Mouse (Mus musculus): ENCODE measurements around the gene Pknox1. TPM values are rescaled to one million over a fixed set of nuclear protein-coding genes. Genes with fewer than 3 reads are reported as not detected.

Pknox1 gene
- polyA plus RNA-seq, 1 experiment from 2014 or later, result 37.6 TPM

- Histone ChIP-seq H3K36me3 (peaks cover 61% of the 10 kb centered on the region), H3K9me3 (replicated peaks) (no peaks in the 10 kb centered on the region), H3K27me3 (ENCODE audit: low read depth, poor library complexity, severe bottlenecking) (no peaks in the 10 kb centered on the region), H3K4me1 (no peaks in the 10 kb centered on the region), H3K27ac (no peak overlapping the region), H3K4me3 (no peak overlapping the region)
- WGBS, result 95% methylated on average over 5 of the region's 5 CpGs
- DNase-seq (ENCODE audit: low spot score), result no peak
Measured at GRCm38 (mm10) chr17:31646199-31647002, 81.9 kb downstream of the Pknox1 start.

GRCm38 (mm10) chr17:31652152-31652551, 87.6 kb downstream of the Pknox1 start:
- WGBS, result 95% methylated on average over 14 of the region's 14 CpGs
- H3K27me3 ChIP-seq (ENCODE audit: low read depth, poor library complexity, severe bottlenecking), result no peaks in the 10 kb centered on the region
- H3K27ac ChIP-seq, result no peak overlapping the region
- DNase-seq (ENCODE audit: low spot score), result no peak
- peaks cover 3% of the 10 kb centered on the region for H3K4me1 ChIP-seq
- no peak overlapping the region for H3K4me3 ChIP-seq
- no peaks in the 10 kb centered on the region for H3K9me3 ChIP-seq (replicated peaks)
- H3K36me3 ChIP-seq, result peaks cover 98% of the 10 kb centered on the region

GRCm38 (mm10) chr17:31653277-31653676, 88.7 kb downstream of the Pknox1 start:
- Histone ChIP-seq H3K27ac (no peak overlapping the region), H3K36me3 (peaks cover 90% of the 10 kb centered on the region), H3K4me1 (peaks cover 8% of the 10 kb centered on the region), H3K4me3 (no peak overlapping the region), H3K27me3 (ENCODE audit: low read depth, poor library complexity, severe bottlenecking) (no peaks in the 10 kb centered on the region), H3K9me3 (replicated peaks) (no peaks in the 10 kb centered on the region)
- no peak for DNase-seq (ENCODE audit: low spot score)
- WGBS, result 90% methylated on average over 6 of the region's 6 CpGs

GRCm38 (mm10) chr17:31655366-31655765, 90.8 kb downstream of the Pknox1 start:
- H3K9me3 ChIP-seq (replicated peaks), result no peaks in the 10 kb centered on the region
- WGBS, result 85% methylated on average over 4 of the region's 4 CpGs
- H3K27ac ChIP-seq, result no peak overlapping the region
- H3K4me1 ChIP-seq, result peaks cover 16% of the 10 kb centered on the region
- no peaks in the 10 kb centered on the region for H3K27me3 ChIP-seq (ENCODE audit: low read depth, poor library complexity, severe bottlenecking)
- peaks cover 69% of the 10 kb centered on the region for H3K36me3 ChIP-seq
- H3K4me3 ChIP-seq, result no peak overlapping the region
- DNase-seq (ENCODE audit: low spot score), result no peak

GRCm38 (mm10) chr17:31656682-31657081, 92.1 kb downstream of the Pknox1 start:
- WGBS, result 89% methylated on average over 5 of the region's 5 CpGs
- no peak overlapping the region for H3K4me3 ChIP-seq
- peaks cover 56% of the 10 kb centered on the region for H3K36me3 ChIP-seq
- H3K27ac ChIP-seq, result no peak overlapping the region
- DNase-seq (ENCODE audit: low spot score), result no peak
- H3K4me1 ChIP-seq, result peaks cover 16% of the 10 kb centered on the region
- H3K27me3 ChIP-seq (ENCODE audit: low read depth, poor library complexity, severe bottlenecking), result no peaks in the 10 kb centered on the region
- no peaks in the 10 kb centered on the region for H3K9me3 ChIP-seq (replicated peaks)

Small RNAs within 50 kb of the gene (microRNA-seq; reads per million reads assigned to microRNA genes)
- gene Gm24970, result not detected

Other genes starting within 250 kb of the Pknox1 start
- 20.4 and 27.2 TPM in 2 replicates for gene Pde9a, start 178.5 kb upstream of the Pknox1 start, polyA plus RNA-seq (2016; fragmentation: Nextera tagmentation; extraction: Ambion mirVana)
- gene Wdr4, start 44.8 kb upstream of the Pknox1 start, polyA plus RNA-seq (2016; fragmentation: Nextera tagmentation; extraction: Ambion mirVana), result 69.5 and 73.2 TPM in 2 replicates
- 201 and 213 TPM in 2 replicates for gene Ndufv3, start 44.6 kb upstream of the Pknox1 start, polyA plus RNA-seq (2016; fragmentation: Nextera tagmentation; extraction: Ambion mirVana)
- gene Cbs, start 72.5 kb downstream of the Pknox1 start, polyA plus RNA-seq (2016; fragmentation: Nextera tagmentation; extraction: Ambion mirVana), result 1.9 and 2.3 TPM in 2 replicates
- 473 and 525 TPM in 2 replicates for gene U2af1, start 94.2 kb downstream of the Pknox1 start, polyA plus RNA-seq (2016; fragmentation: Nextera tagmentation; extraction: Ambion mirVana)
- not detected in 2 replicates for gene Cryaa, start 113.1 kb downstream of the Pknox1 start, polyA plus RNA-seq (2016; fragmentation: Nextera tagmentation; extraction: Ambion mirVana)

Data from limb, embryonic 10.5 days (tissue).